Mouse (Mus musculus) cerebellum, postnatal 4 days (tissue): Measurements from ENCODE around the gene Armc10.
"Not testable (repeated sequence)": the region's sequence is repeated elsewhere in the genome, so short reads cannot be mapped to it uniquely, and the experiment has no call there.

Source experiments
- DNase-seq, 2 experiments: peaks; one replicate each; pipeline ENCODE4 v3.0.0; 2022; ENCODE audit warnings: low spot score in 2 of 2, mixed read lengths in 1 of 2

The Armc10 gene

DNA sequence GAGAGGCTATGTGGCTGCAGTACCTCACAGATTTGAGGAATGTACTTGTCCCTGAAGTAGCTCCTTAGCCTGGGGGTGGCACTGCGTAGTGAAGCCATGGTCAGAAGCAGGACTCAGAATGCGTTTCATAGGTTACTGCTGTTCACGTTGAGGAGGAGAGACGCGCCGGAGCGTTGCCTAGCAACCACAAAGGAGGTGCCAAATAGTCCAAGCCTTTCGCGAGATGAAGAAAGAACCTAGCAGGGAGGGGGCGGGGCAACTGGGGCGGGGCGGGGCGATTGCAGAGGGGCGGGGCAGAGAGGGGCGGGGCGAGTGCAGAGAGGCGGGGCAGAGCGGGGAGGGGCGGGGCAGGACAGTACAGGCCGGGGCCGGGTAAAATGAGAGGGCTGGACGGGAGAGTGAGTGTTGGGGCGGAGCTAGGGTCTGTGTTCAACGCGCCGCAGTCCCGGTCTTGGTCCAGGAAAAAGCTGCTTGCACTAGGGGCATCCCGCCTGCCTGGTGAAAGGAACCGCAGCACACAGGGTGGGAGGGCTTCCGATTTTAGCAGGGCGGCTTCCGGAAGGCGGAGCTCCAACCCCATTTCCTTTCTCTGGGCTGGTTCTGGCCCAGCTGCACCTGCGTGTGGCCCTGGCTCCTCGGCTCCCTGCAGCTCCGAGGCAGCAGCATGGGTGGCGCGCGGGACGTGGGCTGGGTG, at the start of gene Armc10, which contains the start of gene Fbxl13:
Gene Armc10, plus strand, starts transcription at position 375 of the 694 bp plus-strand sequence.
Gene Fbxl13, minus strand, starts transcription at position 196 of the 694 bp plus-strand sequence.
- peak; percentile 63 to 84 for DNase-seq

DNA sequence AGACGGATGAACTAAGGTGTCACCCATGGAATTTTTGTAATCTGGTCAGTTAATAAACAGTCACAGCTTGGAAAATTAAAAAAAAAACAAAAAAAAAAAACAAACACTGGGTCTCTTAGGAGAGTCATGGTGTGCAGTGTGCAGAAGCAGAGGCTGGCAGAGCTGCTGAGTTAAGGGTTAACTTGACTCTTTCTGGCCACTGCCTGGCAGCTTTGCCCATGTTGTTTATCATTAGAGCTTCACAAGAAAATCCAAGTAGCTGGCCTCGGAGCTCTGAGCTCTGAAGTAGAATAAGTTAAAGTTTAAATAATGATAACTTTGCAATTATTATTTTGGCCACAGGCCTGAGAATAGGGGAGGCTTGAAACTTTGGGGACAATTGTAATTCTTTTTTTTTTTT, 46.1 kb upstream of the Armc10 start:
- not testable (repeated sequence) for DNase-seq

DNA sequence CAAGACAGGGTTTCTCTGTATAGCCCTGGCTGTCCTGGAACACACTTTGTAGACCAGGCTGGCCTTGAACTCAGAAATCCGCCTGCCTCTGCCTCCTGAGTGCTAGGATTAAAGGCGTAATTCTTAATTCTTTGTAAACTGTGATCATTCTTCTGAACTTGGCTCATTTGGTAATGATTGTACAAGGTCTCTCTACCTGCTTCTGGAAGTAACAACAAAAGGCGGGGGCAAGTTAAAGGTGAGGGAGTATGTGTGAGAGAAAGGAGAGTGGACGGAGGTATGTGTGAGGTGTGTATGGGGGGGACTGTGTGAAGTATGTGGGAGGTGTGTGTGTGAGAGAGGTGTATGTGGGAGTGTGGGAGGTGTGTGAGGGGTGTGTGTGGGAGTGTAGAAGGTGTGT, 45.7 kb upstream of the Armc10 start:
- no peak for DNase-seq

DNA sequence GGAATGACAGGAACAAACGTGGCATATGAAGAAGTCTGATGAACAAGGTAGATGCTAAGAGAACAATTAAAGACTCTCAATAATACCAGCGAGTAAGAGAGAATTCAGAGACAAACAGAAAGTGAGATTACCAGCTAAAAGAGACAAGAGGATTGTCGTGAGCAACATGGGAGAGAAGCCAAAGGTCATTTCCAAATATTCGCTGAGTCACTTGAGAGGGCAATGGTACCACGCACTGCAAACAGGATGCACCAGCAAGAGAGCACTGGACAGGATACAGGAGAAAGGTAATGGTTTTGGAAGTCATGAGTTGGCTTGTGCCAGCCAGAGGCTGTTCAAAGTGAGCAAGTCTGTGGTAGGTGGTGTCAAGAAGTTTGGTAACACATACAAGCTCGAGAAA, 39.7 kb upstream of the Armc10 start:
- DNase-seq, result no peak

DNA sequence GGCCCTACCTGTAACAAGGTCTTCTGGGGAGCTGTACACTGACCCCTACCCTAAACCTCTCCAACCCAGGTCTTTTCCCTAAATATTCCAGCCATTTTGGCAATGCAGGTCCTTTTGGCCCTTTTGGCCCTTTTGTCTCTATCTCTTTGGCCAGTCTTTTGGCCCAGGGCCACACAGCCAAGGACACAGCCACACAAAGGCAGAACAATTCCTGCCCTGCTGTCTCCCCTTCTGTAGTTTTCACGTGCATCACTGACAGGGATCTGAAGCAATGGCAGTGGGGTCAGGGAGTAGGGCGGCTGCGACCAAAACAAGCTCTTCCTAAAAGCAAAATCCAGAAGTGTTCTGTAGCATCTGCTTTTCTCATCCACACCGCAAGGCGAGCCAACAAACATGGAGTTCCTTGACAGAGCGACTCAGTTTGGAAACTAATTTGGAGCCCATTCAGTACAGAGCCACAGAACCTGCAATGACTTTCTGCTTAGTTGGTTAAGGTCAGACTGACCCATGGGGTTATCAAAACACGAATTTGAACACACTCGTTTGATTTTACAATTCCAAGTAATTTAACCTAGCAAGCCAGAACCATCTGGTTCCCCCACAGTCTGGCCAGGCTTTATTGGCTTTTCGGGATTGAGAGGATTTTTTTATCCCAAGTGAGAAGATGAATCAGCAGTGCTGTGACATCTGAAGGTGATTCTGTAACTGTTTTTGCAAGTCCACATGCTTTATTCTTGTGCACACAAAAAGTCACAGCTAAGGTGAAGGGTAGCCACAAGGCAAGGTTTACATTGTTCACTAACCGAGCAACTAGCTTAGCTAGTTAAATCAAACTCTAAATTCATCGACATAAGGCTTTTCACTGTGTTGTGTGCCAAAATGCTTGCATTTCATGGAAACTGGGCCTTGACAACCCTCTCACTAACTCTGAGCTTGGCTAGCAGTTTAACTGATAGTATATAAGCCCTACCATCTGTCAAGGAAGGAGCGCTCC, 37.0 kb upstream of the Armc10 start:
- no peak for DNase-seq

DNA sequence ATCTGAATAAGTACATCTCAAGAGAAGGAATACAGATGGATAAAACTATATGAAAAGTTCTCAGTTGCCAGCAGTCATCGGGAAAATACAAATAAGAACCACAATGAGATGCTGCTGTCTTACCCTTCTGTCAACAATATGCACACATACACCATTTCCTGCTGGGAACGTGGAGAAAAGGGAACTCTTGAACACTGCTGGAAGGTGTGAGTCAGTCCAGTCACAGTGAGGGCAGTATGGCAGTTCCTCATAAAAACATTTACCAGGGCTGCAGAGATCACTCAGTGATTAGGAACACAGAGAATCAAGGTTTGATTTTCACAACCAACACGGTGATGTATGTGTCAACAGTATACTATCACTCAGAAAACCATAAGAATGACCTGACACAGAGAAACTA, 34.6 kb upstream of the Armc10 start:
- no peak for DNase-seq

DNA sequence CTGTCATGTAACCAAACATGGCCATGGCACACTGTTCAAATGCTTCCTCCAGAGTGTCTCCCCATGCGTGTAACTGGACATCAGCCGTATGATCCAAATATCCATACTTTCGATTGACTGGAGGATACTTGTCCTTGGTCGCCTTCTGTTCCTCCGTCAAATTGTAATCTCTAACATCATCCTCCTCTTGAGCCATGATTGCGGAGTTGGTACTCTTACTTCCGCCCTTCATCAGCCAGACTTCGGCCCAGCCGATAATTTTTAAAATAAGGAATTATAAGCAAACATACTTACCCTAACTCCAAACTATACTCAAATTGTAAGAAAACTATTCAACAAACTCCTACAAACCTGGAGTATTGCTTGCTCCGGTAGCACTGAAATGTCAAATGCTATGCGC, 31.3 kb upstream of the Armc10 start:
- DNase-seq, result not testable (repeated sequence)

DNA sequence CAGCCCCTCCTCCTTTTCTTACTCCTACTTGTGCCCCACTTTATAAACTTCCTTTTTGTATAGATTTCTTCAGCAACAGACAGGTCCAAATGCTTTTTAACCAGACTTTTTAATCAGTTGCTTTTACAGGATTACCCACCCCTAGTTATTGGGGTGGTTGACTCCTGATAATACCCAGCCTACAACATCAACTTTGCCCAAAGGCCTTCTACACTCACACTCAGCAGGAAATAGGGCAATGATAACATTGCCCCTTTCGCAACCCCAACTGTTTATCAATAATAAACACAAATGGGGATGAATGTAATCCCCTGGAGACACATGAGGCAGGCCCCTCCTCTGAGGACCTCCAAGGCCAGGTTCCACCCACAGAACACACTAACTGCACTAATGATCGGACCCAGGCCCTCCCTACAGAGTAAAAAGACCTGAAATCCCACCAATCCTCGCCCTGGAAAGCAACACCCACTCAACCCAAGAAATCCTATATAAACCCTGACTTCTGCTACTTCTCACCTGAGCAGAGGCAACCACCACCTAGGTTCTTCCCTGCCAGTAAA, 29.1 kb upstream of the Armc10 start:
- DNase-seq, result no peak

DNA sequence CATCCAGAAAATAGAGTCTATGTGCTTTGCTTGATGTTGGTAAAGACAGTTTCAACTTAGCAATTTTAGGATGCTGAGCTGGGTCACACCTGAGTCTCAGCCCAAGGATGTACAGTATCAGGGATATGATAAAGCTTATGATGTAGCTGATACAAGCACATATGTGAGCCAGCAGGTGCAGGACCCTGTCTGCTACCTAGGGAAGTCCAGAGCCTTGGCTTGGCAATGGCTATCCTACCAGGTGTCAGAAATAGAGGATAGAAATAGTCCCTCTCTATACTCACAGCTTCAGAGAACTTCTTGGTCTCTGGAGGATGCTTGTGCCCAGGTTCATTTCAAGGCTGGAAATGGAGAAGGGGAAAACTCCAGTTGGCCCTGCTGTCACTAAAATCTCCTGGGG, 19.7 kb upstream of the Armc10 start:
- no peak for DNase-seq

DNA sequence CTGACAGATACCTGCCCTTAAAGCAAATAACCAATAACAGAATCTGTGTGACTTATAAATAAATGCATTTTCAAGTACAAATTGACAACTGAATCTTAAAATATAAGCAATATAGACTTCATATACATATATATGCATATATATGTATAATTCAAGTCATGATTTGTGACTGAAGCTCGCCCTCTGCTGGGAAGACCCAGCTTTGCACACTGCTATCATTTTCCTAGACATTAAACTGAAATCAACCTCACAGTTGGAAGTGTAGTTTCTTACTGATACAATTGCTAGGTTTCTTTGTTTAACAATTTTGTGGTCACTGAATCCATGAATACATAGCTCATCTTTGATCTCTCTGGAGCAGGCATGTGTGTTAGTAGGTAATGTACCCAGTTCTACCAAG, 4.7 kb upstream of the Armc10 start:
- peak; percentile 40 to 57 for DNase-seq

DNA sequence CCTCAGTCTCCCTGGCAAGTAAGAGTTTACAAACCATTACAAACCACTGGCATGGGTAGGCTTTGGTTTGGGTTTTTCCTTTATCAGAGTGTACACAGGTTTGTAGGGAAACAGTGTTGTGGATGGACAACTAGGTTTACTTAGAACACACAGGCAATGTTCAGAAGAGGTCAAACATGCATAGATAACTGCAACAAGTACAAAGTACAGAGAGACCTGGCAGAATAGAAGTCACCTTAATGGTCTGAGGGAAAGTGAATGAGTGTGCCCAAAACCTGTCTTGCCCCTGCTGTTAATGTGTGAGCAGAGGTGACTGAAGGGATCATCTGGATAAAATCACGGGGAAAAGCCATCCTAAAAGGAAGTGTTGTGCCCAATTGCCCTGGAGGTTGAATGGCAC, 2.0 kb upstream of the Armc10 start:
- no peak for DNase-seq

DNA sequence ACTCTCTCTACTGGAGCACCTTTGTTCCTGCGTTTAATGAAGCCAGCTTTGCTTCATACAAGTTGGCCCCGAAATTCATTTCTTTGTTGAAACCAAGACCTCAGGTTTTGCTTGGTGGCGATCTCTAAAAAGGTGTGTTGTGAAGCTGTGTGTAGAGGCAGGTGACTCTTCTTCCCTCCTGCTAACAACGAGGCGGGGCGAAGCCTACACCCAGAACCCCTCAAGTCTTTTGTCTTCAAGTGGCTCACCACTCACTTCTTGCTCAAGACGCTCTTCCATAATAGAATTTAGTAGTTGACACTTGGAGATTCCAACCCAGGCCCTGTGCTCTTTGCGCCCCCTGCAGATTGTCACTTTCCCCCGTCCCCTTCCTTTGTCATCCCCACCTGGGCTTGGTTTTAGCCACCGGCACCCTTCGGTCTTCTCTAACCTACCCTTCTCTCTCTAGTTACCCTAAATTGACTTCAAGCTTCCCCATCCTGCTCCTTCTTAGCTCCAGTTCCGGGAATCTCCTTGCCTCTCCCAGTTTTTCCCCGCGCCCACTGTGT, 648 bp upstream of the Armc10 start:
- no peak for DNase-seq

DNA sequence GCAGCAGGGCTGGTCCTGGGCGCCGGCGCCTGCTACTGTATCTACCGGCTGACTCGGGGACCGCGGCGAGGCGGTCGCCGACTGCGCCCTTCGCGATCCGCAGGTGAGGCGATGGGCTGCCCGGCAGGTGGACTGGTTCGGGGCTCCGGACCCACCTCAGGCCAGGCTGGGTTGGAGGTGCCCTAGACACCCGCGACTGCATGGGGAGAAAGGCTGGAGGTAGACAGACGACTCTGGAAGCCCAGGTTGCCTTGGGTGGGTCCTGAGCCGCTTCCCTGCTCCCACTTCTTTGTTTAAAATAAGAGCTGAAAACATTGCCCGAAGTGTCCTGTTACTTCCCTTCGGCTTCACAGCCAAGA, 499 bp downstream of the Armc10 start:
- DNase-seq, result no peak

DNA sequence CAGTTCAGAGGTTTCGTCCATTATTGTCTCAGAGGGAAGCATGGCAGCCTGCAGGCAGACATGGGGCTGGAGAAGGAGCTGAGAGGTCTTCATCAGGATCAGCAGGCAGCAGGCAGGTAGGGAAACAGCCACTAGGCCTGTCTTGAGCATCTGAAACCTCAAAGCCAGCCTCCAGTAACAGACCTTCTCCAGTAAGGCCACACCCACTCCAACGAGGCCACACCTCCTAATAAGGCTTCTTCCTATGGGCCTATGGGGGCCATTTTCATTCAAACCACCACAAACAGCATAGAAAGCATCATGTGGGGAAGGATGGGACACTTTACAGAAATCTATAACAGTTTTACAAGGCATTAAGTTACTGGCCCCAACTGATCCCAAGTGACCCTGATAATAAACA, 5.1 kb downstream of the Armc10 start:
- no peak for DNase-seq

DNA sequence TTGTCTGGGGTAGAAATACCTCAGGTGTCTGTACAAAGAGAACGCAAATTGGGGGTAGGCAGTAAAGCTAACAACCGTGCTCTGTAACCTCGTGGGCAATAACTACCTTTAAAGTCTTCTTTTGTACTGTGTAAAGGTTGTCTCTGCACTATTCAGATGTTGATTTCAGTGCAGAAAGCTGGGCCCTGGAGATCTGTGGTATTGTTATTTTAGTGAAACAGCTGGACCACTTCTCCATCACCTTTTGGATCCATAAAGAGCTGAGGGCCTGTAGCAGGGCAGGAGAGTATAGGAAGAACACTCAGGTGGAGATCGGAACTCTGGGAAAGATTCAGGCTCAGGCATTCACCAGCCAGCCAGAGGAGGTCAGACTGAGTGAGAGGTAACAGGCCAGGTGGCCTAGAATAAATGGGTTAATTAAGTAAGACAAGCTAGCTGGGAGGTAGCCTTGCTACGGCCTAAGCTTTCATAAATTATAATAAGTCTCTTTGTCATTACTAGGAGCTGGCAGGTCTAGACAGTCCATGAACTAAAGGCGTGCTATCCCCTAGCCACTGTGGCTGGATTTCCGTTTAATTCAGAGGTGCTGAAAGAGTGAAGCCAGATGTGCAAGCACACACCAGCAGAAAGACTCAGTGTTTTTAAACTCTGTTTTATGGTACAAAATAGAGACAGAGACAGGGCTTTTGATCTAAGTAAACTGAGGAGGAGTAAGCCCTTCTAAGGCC, 6.4 kb downstream of the Armc10 start:
- DNase-seq, result no peak

DNA sequence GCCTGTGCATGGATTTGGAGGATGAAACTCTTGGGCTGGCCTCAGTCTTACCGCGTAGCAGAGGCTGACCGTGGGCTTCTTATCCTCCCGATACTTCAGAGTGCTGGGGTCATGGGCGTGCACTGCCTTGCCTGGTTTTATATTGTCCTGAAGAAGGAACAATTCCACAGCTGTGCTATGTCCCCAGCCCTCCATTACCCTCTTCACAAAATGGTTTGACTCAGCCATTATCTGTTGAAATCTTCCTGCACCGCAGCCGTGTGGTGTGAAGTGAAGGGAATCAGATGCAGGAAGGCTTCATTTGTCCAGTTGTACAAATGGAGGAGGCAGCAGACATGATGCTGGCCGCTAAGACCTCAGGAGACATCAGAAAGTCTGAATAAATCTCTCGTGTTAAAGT, 11.3 kb downstream of the Armc10 start:
- no peak for DNase-seq

DNA sequence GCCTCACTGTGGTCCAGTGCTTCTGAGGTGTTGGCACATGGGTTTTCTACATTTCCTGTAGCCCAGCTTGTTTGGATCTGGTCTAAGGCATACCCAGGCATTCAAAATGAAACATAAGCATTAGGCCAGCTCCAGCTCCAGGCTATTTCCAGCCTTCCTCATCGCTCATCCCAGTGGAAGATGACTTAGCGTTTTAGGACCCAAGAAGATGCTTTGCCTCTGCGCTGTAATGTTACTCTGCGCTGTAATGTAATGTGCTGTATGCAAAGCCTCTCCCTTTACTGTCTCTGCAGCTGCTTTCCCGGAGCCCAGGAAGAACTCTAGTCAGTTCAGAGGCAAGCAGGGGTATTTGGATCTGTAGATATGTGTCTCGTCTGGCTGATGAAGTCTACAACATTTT, 12.4 kb downstream of the Armc10 start:
- DNase-seq, result no peak

DNA sequence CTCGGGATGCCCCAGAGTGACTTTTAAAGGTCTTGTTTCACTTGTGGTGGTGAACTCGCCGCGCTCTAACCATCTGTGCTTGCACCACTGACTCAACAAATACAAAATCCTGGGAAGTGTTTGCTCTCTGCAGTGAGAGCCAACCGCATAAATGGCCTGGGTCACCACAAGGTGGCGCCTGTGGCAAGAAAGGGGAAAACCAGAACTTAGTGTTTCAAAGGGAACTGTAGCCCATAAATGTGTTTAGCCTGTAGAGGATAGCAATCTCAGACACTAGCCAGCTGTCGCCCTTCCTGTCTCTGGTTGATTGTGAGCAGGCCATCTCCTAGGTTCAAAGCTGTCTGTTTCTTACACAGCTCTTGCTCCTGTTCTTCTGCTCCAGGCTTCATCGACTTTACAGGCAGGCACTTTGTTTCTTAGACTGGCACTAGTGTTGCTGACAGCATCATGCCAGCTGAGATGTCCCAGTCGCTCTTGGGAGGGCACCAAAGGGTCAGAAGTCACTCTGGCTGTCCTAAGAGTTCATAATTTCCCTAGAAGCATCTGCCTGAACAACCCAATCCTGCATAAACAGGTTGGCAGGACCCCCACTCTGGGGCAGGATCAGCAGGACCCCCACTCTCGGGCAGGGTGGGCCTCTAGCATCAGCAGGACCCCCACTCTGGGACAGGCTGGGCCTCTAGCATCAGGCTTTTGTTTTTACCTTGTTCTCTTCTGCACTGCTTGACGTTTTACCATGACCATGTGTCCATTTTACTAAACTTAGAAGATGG, 13.2 kb downstream of the Armc10 start:
- peak; percentile 73 to 79 for DNase-seq

DNA sequence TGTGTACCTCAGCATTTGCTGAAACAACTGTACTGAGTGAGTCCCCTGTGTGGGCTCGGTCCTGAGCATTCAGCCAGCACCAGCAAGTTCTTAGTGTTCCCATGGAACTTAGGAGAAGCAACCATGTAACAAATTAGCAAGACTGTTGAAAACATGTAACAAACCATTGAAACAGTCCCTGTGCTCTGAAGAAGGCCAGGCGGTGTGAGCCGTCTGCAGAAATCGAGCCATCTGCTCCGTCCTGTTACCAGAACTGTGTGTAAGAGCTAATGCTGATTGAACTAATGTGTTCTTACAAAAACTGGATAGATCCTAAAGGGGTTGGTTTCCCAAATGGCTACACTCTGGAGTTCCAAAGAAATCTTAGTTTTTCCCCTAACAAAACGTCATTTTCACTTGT, 15.2 kb downstream of the Armc10 start:
- no peak for DNase-seq

DNA sequence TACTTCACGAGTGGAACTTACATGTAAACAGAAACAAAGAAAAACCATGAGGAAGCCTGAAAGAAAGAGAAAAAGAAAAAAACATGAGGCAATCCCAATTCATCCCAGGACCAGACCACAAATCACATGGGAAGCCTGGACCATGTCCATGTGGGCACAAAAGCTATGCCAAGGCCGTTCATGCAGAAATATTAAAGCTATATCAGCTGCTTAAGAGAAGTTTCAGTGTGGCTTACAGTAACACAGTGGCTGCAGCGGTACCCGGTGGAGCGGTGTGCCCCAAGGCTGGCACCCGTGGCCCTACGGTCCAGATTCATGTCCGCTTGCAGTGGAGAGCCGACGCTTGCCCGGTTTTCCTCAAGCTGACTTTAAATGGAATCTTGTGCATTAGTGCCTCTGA, 17.5 kb downstream of the Armc10 start:
- no peak for DNase-seq
